In genomic region chr1:151352911-151353310, GRCm38 (mm10) we compare ENCODE assay signal across 8 mouse cellular contexts. TPM values are rescaled to one million over a fixed set of nuclear protein-coding genes. Genes with fewer than 3 reads are reported as not detected.
DNase-seq lines count a peak whose midpoint lies in the region; ATAC-seq and TF ChIP-seq lines count a peak whose summit lies in the region.

No protein-coding gene starts in this region.

- H3K27ac ChIP-seq in liver, adult 2 months (replicated peaks; ENCODE audit: insufficient read depth, low read depth, low read length): no peak overlapping the region
- H3K27ac ChIP-seq in midbrain, embryonic 10.5 days (replicated peaks): no peak overlapping the region

- no peaks in the 10 kb centered on the region for H3K27me3 ChIP-seq in liver, adult 2 months (ENCODE audit: control insufficient read depth, insufficient read depth, low read length)
- H3K27me3 ChIP-seq in splenic B cell, adult 2 months (ENCODE audit: control insufficient read depth, insufficient read depth, low read length, poor library complexity, severe bottlenecking): no peaks in the 10 kb centered on the region
- H3K27me3 ChIP-seq in midbrain, embryonic 10.5 days (ENCODE audit: low read depth, poor library complexity, severe bottlenecking): no peaks in the 10 kb centered on the region

- DNase-seq in cerebellum, postnatal 10 days: peak; percentile 31 to 46
- DNase-seq in cerebellum, postnatal 4 days (ENCODE audit: low spot score in 2 of 2): no peak
- peak; percentile 48 for DNase-seq in liver, adult 2 months (ENCODE audit: extremely low read depth, low read depth, low spot score)
- DNase-seq in liver: no peak
- DNase-seq in induced T-regulatory cell, adult 2 months (ENCODE audit: low read depth): peak; percentile 77
- DNase-seq in splenic B cell, adult 2 months (ENCODE audit: low read depth, low spot score): peak; percentile 81
- no peak for DNase-seq in midbrain, embryonic 10.5 days (ENCODE audit: low spot score)

- 71% methylated on average over 2 of the region's 2 CpGs for WGBS in liver, adult 2 months
- WGBS in midbrain, embryonic 10.5 days: 89% methylated on average over 2 of the region's 2 CpGs

- no peak for TF ChIP-seq POLR2A in liver, adult 2 months (IDR thresholded peaks at IDR 0.05; ENCODE audit: extremely low read depth, insufficient read depth, low read length)

- peaks cover 6% of the 10 kb centered on the region for H3K4me1 ChIP-seq in liver, adult 2 months (ENCODE audit: control insufficient read depth, insufficient read depth, low read length)
- peaks cover 3% of the 10 kb centered on the region; the same call in 1 of the 2 replicates for H3K4me1 ChIP-seq in midbrain, embryonic 10.5 days

- no peak for ATAC-seq in cerebellum, adult (ENCODE audit: insufficient number of reproducible peaks, low FRiP score, low TSS enrichment)

- TF ChIP-seq CTCF in liver, adult 2 months (IDR thresholded peaks at IDR 0.05; ENCODE audit: low read depth, low read length): peak; percentile 18; the same call in 1 of the 2 replicates

- peaks cover 77% of the 10 kb centered on the region for H3K36me3 ChIP-seq in liver, adult 2 months (ENCODE audit: control insufficient read depth, insufficient read depth, low read length)
- peaks cover 27% of the 10 kb centered on the region for H3K36me3 ChIP-seq in splenic B cell, adult 2 months (ENCODE audit: control insufficient read depth, insufficient read depth, low read length, poor library complexity, severe bottlenecking)
- peaks cover 88% of the 10 kb centered on the region for H3K36me3 ChIP-seq in midbrain, embryonic 10.5 days

- H3K4me3 ChIP-seq in liver, adult 2 months (ENCODE audit: insufficient read depth, low read depth, low read length): no peak overlapping the region
- no peak overlapping the region for H3K4me3 ChIP-seq in midbrain, embryonic 10.5 days

- H3K79me2 ChIP-seq in liver, adult 2 months (ENCODE audit: control insufficient read depth, insufficient read depth, low read length): peaks cover 25% of the 10 kb centered on the region; the same call in 1 of the 2 replicates

- no peaks in the 10 kb centered on the region for H3K9me3 ChIP-seq in midbrain, embryonic 10.5 days (replicated peaks)

- no peak overlapping the region for H3K9ac ChIP-seq in liver, adult 2 months (ENCODE audit: low read depth, low read length)

RNA-seq across cellular contexts. Expression of gene Ivns1abp, which starts 8.6 kb away (rescaled TPM):
- total RNA-seq in liver, adult 2 months (2014; rRNA removed): 105 and 111 TPM in 2 replicates
- 11.4 and 16.7 TPM in 2 replicates for polyA plus RNA-seq in liver, adult 2 months (2012; rRNA removed)
- polyA plus RNA-seq in midbrain, embryonic 10.5 days (2016; fragmentation: Nextera tagmentation; extraction: Ambion mirVana): 407 and 414 TPM in 2 replicates

Comparison
In these comparisons a context has a peak if more than half of its experiments do, and no peak if none do; other contexts are left out.
1. DNase-seq: peak in cerebellum, postnatal 10 days (2 of 2), liver, adult 2 months (single experiment), induced T-regulatory cell, adult 2 months (single experiment) and splenic B cell, adult 2 months (single experiment); none in cerebellum, postnatal 4 days (0 of 2), liver (single experiment) and midbrain, embryonic 10.5 days (single experiment).
2. RNA of gene Ivns1abp, which starts 8.6 kb away (polyA plus RNA-seq): 407 to 414 TPM in midbrain, embryonic 10.5 days; 11.4 to 16.7 TPM in liver, adult 2 months; every median in the first group is over 10 times any median in the second.